9 mouse cellular contexts compared by ENCODE assay signal in genomic region chr11:12336145-12336544, GRCm38 (mm10).
A peak's percentile ranks its signal among the peaks of the same experiment; 100 is the strongest.
DNase-seq lines count a peak whose midpoint lies in the region; ATAC-seq lines count a peak whose summit lies in the region.
"Had no signal": no experiment of that assay in that cellular context is flagged by ENCODE, and none has a peak within 500 bp of the region (broad histone marks: within the 10 kb centered on the region; RNA-seq: fewer than 3 reads in every experiment).

No protein-coding gene starts in this region.

- DNase-seq in right cerebral cortex, postnatal 14 days = peak; percentile 11
- no peak for DNase-seq in right cerebral cortex, postnatal 36 days (ENCODE audit: low spot score in 2 of 2)
- peak; percentile 86 for DNase-seq in kidney, postnatal 14 days
- no peak for DNase-seq in ovary, postnatal 10 days (ENCODE audit: low spot score)
- no peak for DNase-seq in adipocyte (ENCODE audit: low spot score)
- no peak for DNase-seq in right cerebral cortex, adult 2 months (ENCODE audit: low spot score in 2 of 2)
- DNase-seq: cerebellum, adult 11 months had no signal

- no peaks in the 10 kb centered on the region for H3K27me3 ChIP-seq in heart, embryonic 14.5 days (ENCODE audit: control insufficient read depth, insufficient read depth, low read length)

- no peak overlapping the region for H3K4me2 ChIP-seq in heart, embryonic 14.5 days (ENCODE audit: low read length)

- WGBS in heart, embryonic 14.5 days = 45% methylated on average over 12 of the region's 12 CpGs

- no peaks in the 10 kb centered on the region for H3K9me3 ChIP-seq in heart, embryonic 14.5 days (ENCODE audit: control insufficient read depth, low read length)

- H3K4me1 ChIP-seq in heart, embryonic 14.5 days (ENCODE audit: control insufficient read depth in 2 of 2, insufficient read depth in 2 of 2, low read length in 2 of 2) = peaks cover 9 to 25% of the 10 kb centered on the region in 2 experiments

- H3K36me3 ChIP-seq in heart, embryonic 14.5 days (ENCODE audit: control insufficient read depth, insufficient read depth, low read length) = no peaks in the 10 kb centered on the region

- no peak overlapping the region for H3K4me3 ChIP-seq in heart, embryonic 14.5 days (ENCODE audit: control insufficient read depth in 1 of 2, insufficient read depth in 1 of 2, low read depth in 1 of 2, low read length in 2 of 2)

- peak overlapping the region; percentile 34 to 58; a peak in 2 of 4 replicates for H3K27ac ChIP-seq in heart, embryonic 14.5 days (replicated peaks in 1 of 2; ENCODE audit: control insufficient read depth in 1 of 2, insufficient read depth in 1 of 2, low read depth in 2 of 2, low read length in 2 of 2)

- peak; percentile 79 for ATAC-seq in heart, embryonic 14.5 days (ENCODE audit: insufficient number of reproducible peaks, insufficient read depth, low FRiP score, low read depth)
- ATAC-seq in granulocyte monocyte progenitor cell, adult 5-6 weeks (replicated peaks; ENCODE audit: poor library complexity, severe bottlenecking) = no peak

- H3K9ac ChIP-seq in heart, embryonic 14.5 days (ENCODE audit: low read length) = no peak overlapping the region

Comparison
In these comparisons a context has a peak if more than half of its experiments do, and no peak if none do; other contexts are left out.
1. DNase-seq: peak in right cerebral cortex, postnatal 14 days (single experiment) and kidney, postnatal 14 days (single experiment); none in right cerebral cortex, postnatal 36 days (0 of 2), ovary, postnatal 10 days (single experiment), adipocyte (single experiment) and right cerebral cortex, adult 2 months (0 of 2).